Mouse (Mus musculus): ENCODE results near the gene Lrrfip1.

DNA sequence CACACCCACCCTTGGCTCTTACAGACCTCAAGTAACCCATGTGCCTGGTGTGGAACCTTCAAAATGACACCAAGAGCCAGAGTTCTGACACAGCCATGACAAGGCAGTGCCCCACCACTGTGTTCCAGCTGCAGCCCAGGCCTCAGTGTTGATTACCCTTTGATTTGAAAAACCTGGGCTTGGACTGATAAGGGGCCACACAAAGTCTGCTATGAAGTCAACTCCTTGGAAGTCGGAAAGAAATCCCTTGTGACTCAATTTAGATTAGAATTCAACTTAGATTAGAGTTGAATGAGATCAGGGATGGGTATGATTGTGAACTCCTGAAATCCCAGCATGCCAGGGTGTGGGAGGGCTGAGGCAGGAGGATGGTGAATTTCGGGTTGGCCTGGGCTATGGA lies 68.1 kb downstream of the Lrrfip1 start:
- TF ChIP-seq CTCF (IDR thresholded peaks at IDR 0.05; ENCODE audit: low read depth, low read length): no peak
- TF ChIP-seq EP300 (IDR thresholded peaks at IDR 0.05; ENCODE audit: insufficient read depth, low read depth, low read length): no peak
- TF ChIP-seq POLR2A (IDR thresholded peaks at IDR 0.05; ENCODE audit: insufficient read depth, low read length): no peak

All from ES-Bruce4 (cell line).